Mouse (Mus musculus) olfactory bulb, adult 2 months (tissue): ENCODE results near the gene Bicd1.

Experiments used
- CTCF ChIP-seq: fragments of 200-500 bp; IDR thresholded peaks from 2 replicates; pipeline ENCODE4 v1.5.1; 2012; ENCODE audit warnings: low read depth, mild to moderate bottlenecking, low read length, moderate library complexity; ENCODE audit not compliant: insufficient read depth
- POLR2A ChIP-seq: fragments of 200-500 bp; IDR thresholded peaks from 2 replicates; pipeline ENCODE4 v1.6.1; 2012; ENCODE audit warnings: mild to moderate bottlenecking, low read depth, low read length, moderate library complexity; ENCODE audit not compliant: insufficient read depth

DNA sequence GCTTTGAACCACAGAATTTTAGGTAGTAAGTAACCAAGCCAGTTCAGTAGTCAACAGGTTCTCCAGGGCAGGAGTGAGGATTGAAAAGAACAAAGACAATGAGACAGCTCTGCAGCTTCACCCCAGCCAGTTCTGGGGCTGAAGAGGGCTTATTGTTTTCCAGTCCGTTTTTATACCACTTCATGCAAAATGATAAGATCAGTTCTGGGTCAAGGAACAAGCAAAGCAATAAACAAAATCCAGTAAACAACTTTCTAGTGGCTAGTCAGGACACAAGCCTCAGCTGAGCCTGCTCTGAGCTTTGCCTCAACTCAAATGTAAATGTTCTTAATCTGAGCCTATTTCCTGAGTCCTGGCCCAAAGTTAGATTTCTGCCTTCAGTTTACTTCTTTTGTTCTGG lies 52.3 kb downstream of the Bicd1 start:
- TF ChIP-seq CTCF (no peak), POLR2A (no peak)
